Mouse (Mus musculus) CH12.LX (cell line): ENCODE results near the gene Rpn1. TPM values are rescaled to one million over a fixed set of nuclear protein-coding genes. Genes with fewer than 3 reads are reported as not detected.
A peak's percentile ranks its signal among the peaks of the same experiment; 100 is the strongest.

Experiments used
- DNase-seq: peaks from one replicate; pipeline ENCODE4 v3.0.0-alpha.2; 2013; ENCODE audit errors: extremely low read depth
- H3K27ac ChIP-seq: 2 replicates; pipeline ENCODE4 v1.5.1; 2012; ENCODE audit warnings: low read depth, mild to moderate bottlenecking, control low read depth, moderate library complexity; ENCODE audit not compliant: insufficient read depth
- H3K27me3 ChIP-seq: replicated peaks from 2 replicates; pipeline ENCODE3; 2012; ENCODE audit warnings: inconsistent platforms
- H3K36me3 ChIP-seq, 2 experiments: replicated peaks in 1 of 2; 2 replicates each; pipeline versions ENCODE3 to v1.6.1; 2012; ENCODE audit warnings: inconsistent platforms in 1 of 2, low read length in 1 of 2, mild to moderate bottlenecking in 1 of 2, mixed read lengths in 1 of 2, moderate library complexity in 1 of 2; ENCODE audit not compliant: control insufficient read depth in 1 of 2, insufficient read depth in 1 of 2
- H3K4me1 ChIP-seq, 2 experiments: 2 replicates each; pipeline ENCODE4 v1.6.1; 2012; ENCODE audit warnings: inconsistent platforms in 1 of 2, moderate library complexity in 1 of 2; ENCODE audit not compliant: insufficient read depth in 2 of 2, control insufficient read depth in 1 of 2
- H3K4me2 ChIP-seq: 2 replicates; pipeline ENCODE4 v1.6.1; 2012; ENCODE audit warnings: low read depth, mild to moderate bottlenecking, control low read depth; ENCODE audit not compliant: poor library complexity, insufficient read depth, severe bottlenecking
- H3K4me3 ChIP-seq, 3 experiments: fragments of 150-350 bp in 1 of 3; sonication (generic) in 1 of 3; replicated peaks in 1 of 3; 2 replicates each; pipeline versions ENCODE3 to v1.5.1; 2011 to 2012; ENCODE audit warnings: low read depth in 2 of 3, low read length in 2 of 3, mild to moderate bottlenecking in 2 of 3, moderate library complexity in 2 of 3, control low read depth in 1 of 3, improper control_type of control experiment in 1 of 3, inconsistent platforms in 1 of 3, mixed read lengths in 1 of 3; ENCODE audit not compliant: poor library complexity in 1 of 3
- H3K79me2 ChIP-seq: replicated peaks from 2 replicates; pipeline ENCODE4 v1.6.1; 2012; ENCODE audit warnings: mild to moderate bottlenecking, moderate library complexity; ENCODE audit not compliant: control insufficient read depth, poor library complexity, insufficient read depth, severe bottlenecking; ENCODE audit errors: extremely low read depth
- H3K9ac ChIP-seq: 2 replicates; pipeline ENCODE4 v1.6.1; 2012; ENCODE audit warnings: low read depth, mild to moderate bottlenecking, control low read depth, moderate library complexity; ENCODE audit not compliant: insufficient read depth
- H3K9me3 ChIP-seq: replicated peaks from 2 replicates; pipeline ENCODE3; 2012; ENCODE audit warnings: low read length, inconsistent platforms, mixed read lengths
- CTCF ChIP-seq, 2 experiments: IDR thresholded peaks in 1 of 2; conservative IDR thresholded peaks in 1 of 2; 2 replicates each; pipeline ENCODE4 v1.5.1; 2011 to 2012; ENCODE audit warnings: low read depth in 2 of 2, low read length in 2 of 2, improper control_type of control experiment in 1 of 2, inconsistent platforms in 1 of 2, mild to moderate bottlenecking in 1 of 2, moderate library complexity in 1 of 2
- E2F4 ChIP-seq: IDR thresholded peaks from 2 replicates; pipeline ENCODE4 v1.6.1; 2011; ENCODE audit warnings: low read depth, low read length, improper control_type of control experiment; ENCODE audit not compliant: insufficient replicate concordance
- ELF1 ChIP-seq: IDR thresholded peaks from 2 replicates; pipeline ENCODE4 v1.6.1; 2014; ENCODE audit warnings: low read depth, mild to moderate bottlenecking, inconsistent platforms, low read length, improper control_type of control experiment
- EP300 ChIP-seq: IDR thresholded peaks from 2 replicates; pipeline ENCODE4 v1.6.1; 2011; ENCODE audit warnings: low read length, improper control_type of control experiment
- ETS1 ChIP-seq: conservative IDR thresholded peaks from 2 replicates; pipeline ENCODE4 v1.6.1; 2012; ENCODE audit warnings: low read depth, mild to moderate bottlenecking, inconsistent platforms, low read length, improper control_type of control experiment, moderate library complexity
- GABPA ChIP-seq: IDR thresholded peaks from 2 replicates; pipeline ENCODE4 v1.6.1; 2012; ENCODE audit warnings: low read depth, low read length, improper control_type of control experiment, inconsistent platforms; ENCODE audit not compliant: insufficient replicate concordance
- IRF4 ChIP-seq: IDR thresholded peaks from 2 replicates; pipeline ENCODE4 v1.6.1; 2014; ENCODE audit warnings: low read depth, mild to moderate bottlenecking, inconsistent platforms, low read length, improper control_type of control experiment
- KAT2A ChIP-seq: IDR thresholded peaks from 2 replicates; pipeline ENCODE4 v1.6.1; 2012; ENCODE audit warnings: low read length, improper control_type of control experiment, inconsistent platforms; ENCODE audit not compliant: insufficient replicate concordance
- MAFK ChIP-seq: IDR thresholded peaks from 2 replicates; pipeline ENCODE4 v1.6.1; 2011; ENCODE audit warnings: low read length, improper control_type of control experiment; ENCODE audit not compliant: insufficient replicate concordance
- MAX ChIP-seq: IDR thresholded peaks from 2 replicates; pipeline ENCODE4 v1.6.1; 2011; ENCODE audit warnings: low read length, improper control_type of control experiment
- MAZ ChIP-seq: IDR thresholded peaks from 2 replicates; pipeline ENCODE4 v1.6.1; 2012; ENCODE audit warnings: low read depth, mild to moderate bottlenecking, inconsistent platforms, low read length, improper control_type of control experiment, moderate library complexity
- MEF2A ChIP-seq: IDR thresholded peaks from 2 replicates; pipeline ENCODE4 v1.6.1; 2014; ENCODE audit warnings: low read depth, mild to moderate bottlenecking, inconsistent platforms, low read length, improper control_type of control experiment, borderline replicate concordance
- MXI1 ChIP-seq: IDR thresholded peaks from 2 replicates; pipeline ENCODE4 v1.6.1; 2011; ENCODE audit warnings: mild to moderate bottlenecking, low read depth, low read length, improper control_type of control experiment
- MYC ChIP-seq: IDR thresholded peaks from 2 replicates; pipeline ENCODE4 v1.6.1; 2011; ENCODE audit warnings: low read depth, mild to moderate bottlenecking, improper control_type of control experiment, low read length
- NRF1 ChIP-seq: IDR thresholded peaks from 2 replicates; pipeline ENCODE4 v1.6.1; 2014; ENCODE audit warnings: low read depth, mild to moderate bottlenecking, inconsistent platforms, low read length, improper control_type of control experiment, moderate library complexity
- POLR2A ChIP-seq: IDR thresholded peaks from 2 replicates; pipeline ENCODE4 v1.6.1; 2011; ENCODE audit warnings: low read depth, mild to moderate bottlenecking, improper control_type of control experiment, low read length
- RAD21 ChIP-seq: IDR thresholded peaks from 2 replicates; pipeline ENCODE4 v1.6.1; 2011; ENCODE audit warnings: low read depth, mild to moderate bottlenecking, low read length, improper control_type of control experiment, moderate library complexity
- RCOR1 ChIP-seq: conservative IDR thresholded peaks from 2 replicates; pipeline ENCODE4 v1.6.1; 2012; ENCODE audit warnings: low read depth, mild to moderate bottlenecking, inconsistent platforms, low read length, improper control_type of control experiment
- SIN3A ChIP-seq: IDR thresholded peaks from 2 replicates; pipeline ENCODE4 v1.6.1; 2012; ENCODE audit warnings: low read length, improper control_type of control experiment, inconsistent platforms
- TBP ChIP-seq: conservative IDR thresholded peaks from 2 replicates; pipeline ENCODE4 v1.6.1; 2011; ENCODE audit warnings: low read depth, low read length, improper control_type of control experiment
- TCF12 ChIP-seq: IDR thresholded peaks from 2 replicates; pipeline ENCODE4 v1.6.1; 2014; ENCODE audit warnings: low read depth, mild to moderate bottlenecking, inconsistent platforms, low read length, improper control_type of control experiment
- USF1 ChIP-seq: IDR thresholded peaks from 2 replicates; pipeline ENCODE4 v1.6.1; 2014; ENCODE audit warnings: low read depth, mild to moderate bottlenecking, inconsistent platforms, low read length, improper control_type of control experiment
- ZMIZ1 ChIP-seq: IDR thresholded peaks from 2 replicates; pipeline ENCODE4 v1.6.1; 2012; ENCODE audit warnings: low read depth, mild to moderate bottlenecking, inconsistent platforms, low read length, improper control_type of control experiment
- ZNF384 ChIP-seq: IDR thresholded peaks from 2 replicates; pipeline ENCODE4 v1.6.1; 2012; ENCODE audit warnings: low read depth, low read length, improper control_type of control experiment, inconsistent platforms
- dilution Hi-C: fragments of 300-500 bp; cut with MboI; formaldehyde crosslinking; loops from 2 replicates; pipeline ENCODE4 v1.14.3; 2020; ENCODE audit warnings: low sequenced_read_pairs; ENCODE audit not compliant: extremely low pct_unique_long_range_greater_than_20kb, extremely low pct_ligation_motif_present
- in situ Hi-C: fragments of 300-500 bp; cut with MboI; formaldehyde crosslinking; loops from 3 replicates; pipeline ENCODE4 v1.14.3; 2019; ENCODE audit warnings: low sequenced_read_pairs, low pct_ligation_motif_present, low pct_unique_long_range_greater_than_20kb, mixed read lengths
- polyA plus RNA-seq: library from polyadenylated mRNA; unstranded; fragments of >175 nt; gene quantifications from 2 replicates; pipeline ENCODE4 v1.2.1, GENCODE M21; 2012; ENCODE audit warnings: low read depth; ENCODE audit not compliant: insufficient read length
- total RNA-seq, 2 experiments: library from RNA; depleted of rRNA; stranded (reverse); fragments of 300-350 nt in 1 of 2; fragments of >200 nt in 1 of 2; gene quantifications; 2 replicates each; pipeline ENCODE4 v1.2.3; 2012 to 2014

The Rpn1 gene
- total and polyA plus RNA-seq, 3 experiments, result 260 to 366 (median 339) TPM

DNA sequence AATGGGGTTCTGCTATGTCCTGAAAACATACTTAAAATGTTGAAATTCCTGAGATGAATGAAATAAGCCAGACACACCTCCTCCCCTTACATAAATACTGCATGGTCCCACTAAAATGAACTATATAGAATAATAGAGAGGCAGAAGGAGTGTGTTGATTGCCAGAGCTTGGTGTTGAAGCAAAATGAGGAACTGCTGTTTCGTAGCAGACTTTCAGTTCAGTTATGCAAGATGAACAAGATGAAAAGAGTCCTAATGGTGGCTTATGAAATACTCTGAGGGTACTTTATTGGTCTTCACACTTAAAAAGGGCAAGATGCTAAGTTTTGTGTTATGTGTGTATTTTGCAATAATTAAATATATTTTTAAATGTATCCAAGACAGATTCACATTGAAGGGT lies 15.5 kb upstream of the Rpn1 start:
- no peak overlapping the region for H3K9ac ChIP-seq
- H3K4me3 ChIP-seq, result no peak overlapping the region
- dilution Hi-C loops, result no loop called here
- peaks cover 17 to 50% of the 10 kb centered on the region in 2 experiments for H3K4me1 ChIP-seq
- H3K36me3 ChIP-seq, result no peaks in the 10 kb centered on the region
- no peaks in the 10 kb centered on the region for H3K27me3 ChIP-seq
- H3K79me2 ChIP-seq, result no peaks in the 10 kb centered on the region
- DNase-seq, result no peak
- no peak for TF ChIP-seq ZMIZ1
- TF ChIP-seq ETS1, result no peak
- TF ChIP-seq MAZ, result no peak
- no peak for TF ChIP-seq MYC
- no peak for TF ChIP-seq ELF1
- TF ChIP-seq EP300, result peak; percentile 74
- TF ChIP-seq NRF1, result no peak
- TF ChIP-seq IRF4, result peak; percentile 67; the same call in 1 of the 2 replicates
- TF ChIP-seq TBP, result 0 out of 2 replicates have a peak, but pooled peaks have one; percentile 10
- no peak for TF ChIP-seq MEF2A
- peak overlapping the region; percentile 16; the same call in 1 of the 2 replicates for H3K4me2 ChIP-seq
- no peak overlapping the region for H3K27ac ChIP-seq
- no peaks in the 10 kb centered on the region for H3K9me3 ChIP-seq
- in situ Hi-C loops, result no loop called here

DNA sequence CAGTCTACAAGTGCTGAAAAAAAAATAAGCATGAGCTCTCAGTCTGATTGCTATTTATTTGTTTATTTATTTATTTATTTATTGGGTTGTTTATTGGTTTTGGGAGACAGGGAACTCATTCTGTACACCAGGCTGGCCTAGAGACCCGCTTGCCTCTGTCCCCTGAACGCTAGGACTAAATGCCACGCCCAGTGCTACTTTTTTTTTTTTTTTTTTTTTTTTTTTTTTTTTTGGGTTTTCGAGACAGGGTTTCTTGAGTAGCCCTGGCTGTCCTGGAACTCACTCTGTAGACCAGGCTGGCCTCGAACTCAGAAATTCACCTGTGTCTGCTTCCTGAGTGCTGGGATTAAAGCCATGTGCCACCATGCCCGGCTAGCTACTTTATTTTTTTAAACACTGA lies 13.8 kb upstream of the Rpn1 start:
- no peak overlapping the region for H3K4me2 ChIP-seq
- no peaks in the 10 kb centered on the region for H3K36me3 ChIP-seq
- H3K27ac ChIP-seq, result no peak overlapping the region
- H3K9me3 ChIP-seq, result no peaks in the 10 kb centered on the region
- H3K4me1 ChIP-seq, result peaks cover 9 to 34% of the 10 kb centered on the region in 2 experiments
- in situ Hi-C loops, result no loop called here
- H3K4me3 ChIP-seq, result no peak overlapping the region
- no peaks in the 10 kb centered on the region for H3K27me3 ChIP-seq
- no peak overlapping the region for H3K9ac ChIP-seq
- TF ChIP-seq CTCF (conservative IDR thresholded peaks at IDR 0.05 in 1 of 2, IDR thresholded peaks at IDR 0.05 in 1 of 2; ENCODE audit: low read depth in 2 of 2, low read length in 2 of 2) (no peak), ZNF384 (peak; percentile 83), KAT2A (no peak), MAZ (no peak), MAFK (no peak)
- TF ChIP-seq, all 38 proteins: peak for 1
- H3K79me2 ChIP-seq, result no peaks in the 10 kb centered on the region
- no peak for DNase-seq
- dilution Hi-C loops, result no loop called here

DNA sequence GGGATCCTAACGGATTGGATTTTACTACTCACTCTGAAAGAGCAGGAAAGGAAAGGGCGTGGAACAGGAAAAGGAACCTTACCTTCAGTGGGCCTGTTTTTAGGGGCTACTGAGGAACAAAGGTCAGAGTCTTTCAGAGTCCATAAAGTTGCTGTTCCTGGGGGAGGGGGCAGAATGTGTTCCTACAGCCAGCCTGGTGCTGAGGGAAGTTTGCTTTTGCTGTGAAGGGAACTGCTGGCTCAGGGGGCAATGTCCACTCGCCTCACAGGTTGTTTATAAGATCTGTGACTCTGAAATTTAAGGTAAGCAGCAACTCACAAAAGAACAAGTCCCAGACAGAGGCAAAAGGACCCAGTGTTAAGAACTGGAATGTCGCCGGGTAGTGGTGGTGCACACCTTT lies 13.1 kb upstream of the Rpn1 start:
- H3K4me1 ChIP-seq, result peaks cover 9 to 27% of the 10 kb centered on the region in 2 experiments
- H3K27me3 ChIP-seq, result no peaks in the 10 kb centered on the region
- no peak for DNase-seq
- dilution Hi-C loops, result no loop called here
- H3K27ac ChIP-seq, result no peak overlapping the region
- no peaks in the 10 kb centered on the region for H3K79me2 ChIP-seq
- in situ Hi-C loops, result no loop called here
- H3K9me3 ChIP-seq, result no peaks in the 10 kb centered on the region
- no peak overlapping the region for H3K4me2 ChIP-seq
- no peaks in the 10 kb centered on the region for H3K36me3 ChIP-seq
- TF ChIP-seq TBP, result no peak
- TF ChIP-seq RAD21, result no peak
- TF ChIP-seq POLR2A, result no peak
- TF ChIP-seq MAZ, result no peak
- TF ChIP-seq SIN3A, result no peak
- no peak for TF ChIP-seq TCF12
- TF ChIP-seq EP300, result no peak
- TF ChIP-seq RCOR1, result no peak
- no peak for TF ChIP-seq MXI1
- TF ChIP-seq E2F4, result no peak
- no peak for TF ChIP-seq USF1
- TF ChIP-seq GABPA, result no peak
- TF ChIP-seq MAX, result no peak
- TF ChIP-seq ELF1, result no peak
- TF ChIP-seq, all 38 proteins: peak for 0
- H3K9ac ChIP-seq, result no peak overlapping the region
- no peak overlapping the region for H3K4me3 ChIP-seq
